Mouse (Mus musculus) midbrain, embryonic 10.5 days (tissue): Measurements from ENCODE around the gene Gm47959. TPM values are rescaled to one million over a fixed set of nuclear protein-coding genes. Genes with fewer than 3 reads are reported as not detected.

Experiments
- DNase-seq: peaks from one replicate; pipeline ENCODE4 v3.0.0-alpha.2; 2017; ENCODE audit warnings: low spot score
- H3K27ac ChIP-seq: fragments of 300-500 bp; sonication (generic); replicated peaks from 2 replicates; pipeline ENCODE4 v1.5.1; 2016; ENCODE audit warnings: mild to moderate bottlenecking
- H3K27me3 ChIP-seq: fragments of 300-500 bp; sonication (generic); 2 replicates; pipeline ENCODE4 v1.6.1; 2016; ENCODE audit warnings: low read depth, mild to moderate bottlenecking; ENCODE audit not compliant: poor library complexity, severe bottlenecking
- H3K36me3 ChIP-seq: fragments of 300-500 bp; sonication (generic); 2 replicates; pipeline ENCODE4 v1.6.1; 2016; ENCODE audit warnings: mild to moderate bottlenecking, moderate library complexity
- H3K4me1 ChIP-seq: fragments of 300-500 bp; sonication (generic); 2 replicates; pipeline ENCODE4 v1.6.1; 2016
- H3K4me3 ChIP-seq: fragments of 300-500 bp; sonication (generic); 2 replicates; pipeline ENCODE4 v1.5.1; 2016; ENCODE audit warnings: mild to moderate bottlenecking, moderate library complexity
- H3K9me3 ChIP-seq: fragments of 300-500 bp; sonication (generic); replicated peaks from 2 replicates; pipeline ENCODE4 v1.6.1; 2016; ENCODE audit warnings: mild to moderate bottlenecking
- WGBS: fragments of 180-500 bp; shearing (Covaris S2); methylation state at CpG from one replicate; pipeline ENCODE4 v1.1.7; 2016; 5-methylcytosine and 5-hydroxymethylcytosine counted together
- polyA plus RNA-seq: library from polyadenylated mRNA; unstranded; fragments of >200 nt; fragmentation: Nextera tagmentation; extraction: Ambion mirVana; gene quantifications from 2 replicates; pipeline ENCODE4 v1.2.1, GENCODE M21; 2016

Gene Gm47959
- polyA plus RNA-seq, 1 experiment from 2014 or later = not detected

- DNase-seq = no peak
- Histone ChIP-seq H3K27me3 (no peaks in the 10 kb centered on the region), H3K9me3 (no peaks in the 10 kb centered on the region), H3K4me3 (no peak overlapping the region), H3K36me3 (no peaks in the 10 kb centered on the region), H3K27ac (no peak overlapping the region), H3K4me1 (no peaks in the 10 kb centered on the region)
- WGBS = 90% methylated on average over 3 of the region's 3 CpGs
These were observed 8.8 kb upstream of the Gm47959 start for GRCm38 (mm10) chr1:82991596-82991995.

- Histone ChIP-seq H3K9me3 (no peaks in the 10 kb centered on the region), H3K4me1 (no peaks in the 10 kb centered on the region), H3K36me3 (no peaks in the 10 kb centered on the region), H3K4me3 (no peak overlapping the region), H3K27ac (no peak overlapping the region), H3K27me3 (no peaks in the 10 kb centered on the region)
- DNase-seq = no peak
- 90% methylated on average over 6 of the region's 6 CpGs for WGBS
These were observed 8.3 kb upstream of the Gm47959 start for GRCm38 (mm10) chr1:82992093-82992492.

GRCm38 (mm10) chr1:82993947-82994346 is 6.4 kb upstream of the Gm47959 start:
- no peaks in the 10 kb centered on the region for H3K4me1 ChIP-seq
- WGBS = 85% methylated on average over 3 of the region's 3 CpGs
- H3K36me3 ChIP-seq = no peaks in the 10 kb centered on the region
- no peak for DNase-seq
- no peak overlapping the region for H3K4me3 ChIP-seq
- no peak overlapping the region for H3K27ac ChIP-seq
- no peaks in the 10 kb centered on the region for H3K27me3 ChIP-seq
- no peaks in the 10 kb centered on the region for H3K9me3 ChIP-seq

GRCm38 (mm10) chr1:83006218-83007179 is 6.2 kb downstream of the Gm47959 start:
- Histone ChIP-seq H3K36me3 (no peaks in the 10 kb centered on the region), H3K4me1 (no peaks in the 10 kb centered on the region), H3K27me3 (no peaks in the 10 kb centered on the region), H3K27ac (no peak overlapping the region), H3K9me3 (no peaks in the 10 kb centered on the region), H3K4me3 (no peak overlapping the region)
- no peak for DNase-seq
- 90% methylated on average over 8 of the region's 8 CpGs for WGBS

- WGBS = 89% methylated on average over 6 of the region's 6 CpGs
- H3K27me3 ChIP-seq = no peaks in the 10 kb centered on the region
- no peak overlapping the region for H3K27ac ChIP-seq
- DNase-seq = no peak
- no peaks in the 10 kb centered on the region for H3K4me1 ChIP-seq
- no peak overlapping the region for H3K4me3 ChIP-seq
- H3K9me3 ChIP-seq = no peaks in the 10 kb centered on the region
- H3K36me3 ChIP-seq = no peaks in the 10 kb centered on the region
These were observed 7.1 kb downstream of the Gm47959 start for GRCm38 (mm10) chr1:83007471-83007870.

DNA sequence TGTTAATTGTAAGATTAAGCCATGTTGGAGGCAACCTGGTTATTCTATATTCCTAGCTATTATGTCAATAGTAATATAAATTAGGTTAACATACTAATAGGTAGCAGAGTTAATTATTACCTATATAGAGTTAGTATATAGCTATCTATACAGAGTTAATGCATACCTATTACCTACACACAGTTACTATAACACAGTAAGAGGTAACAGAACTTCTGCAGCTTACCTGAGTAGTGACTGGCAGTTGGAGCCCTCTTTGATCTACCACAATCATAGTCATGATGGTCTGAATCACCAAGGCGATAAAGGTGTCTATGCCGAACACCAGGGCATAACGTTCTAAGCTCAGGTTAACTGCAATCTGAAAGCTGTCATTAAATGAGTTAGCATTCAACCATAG is 14.1 kb downstream of the Gm47959 start:
- Histone ChIP-seq H3K27me3 (no peaks in the 10 kb centered on the region), H3K4me1 (no peaks in the 10 kb centered on the region), H3K27ac (no peak overlapping the region), H3K9me3 (no peaks in the 10 kb centered on the region), H3K36me3 (no peaks in the 10 kb centered on the region), H3K4me3 (no peak overlapping the region)
- DNase-seq = no peak
- 95% methylated on average over 3 of the region's 3 CpGs for WGBS

GRCm38 (mm10) chr1:83015329-83015879 is 15.1 kb downstream of the Gm47959 start:
- Histone ChIP-seq H3K36me3 (no peaks in the 10 kb centered on the region), H3K27ac (no peak overlapping the region), H3K27me3 (no peaks in the 10 kb centered on the region), H3K4me1 (no peaks in the 10 kb centered on the region), H3K4me3 (no peak overlapping the region), H3K9me3 (no peaks in the 10 kb centered on the region)
- no peak for DNase-seq
- WGBS = 88% methylated on average over 10 of the region's 10 CpGs

DNA sequence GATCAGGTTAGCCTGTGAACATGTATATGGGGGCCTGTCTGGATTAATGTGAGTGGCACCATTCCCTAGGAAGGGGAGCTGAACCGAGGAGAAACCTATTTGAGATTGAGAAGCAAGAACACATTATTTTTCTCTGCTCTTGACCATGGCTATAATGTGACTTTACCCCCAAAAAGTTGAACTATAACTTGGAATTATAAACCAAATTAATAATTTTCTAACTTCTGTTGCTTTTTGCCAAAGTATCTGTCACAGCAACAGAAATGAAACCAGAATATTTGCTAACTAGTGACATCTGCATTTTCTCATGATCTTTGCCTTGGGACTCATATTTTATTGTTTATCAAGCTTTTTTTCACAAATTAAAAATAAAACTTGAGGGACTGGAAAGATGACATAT is 16.2 kb downstream of the Gm47959 start:
- Histone ChIP-seq H3K27ac (no peak overlapping the region), H3K36me3 (no peaks in the 10 kb centered on the region), H3K9me3 (no peaks in the 10 kb centered on the region), H3K4me1 (no peaks in the 10 kb centered on the region), H3K27me3 (no peaks in the 10 kb centered on the region), H3K4me3 (no peak overlapping the region)
- DNase-seq = no peak
- 66% methylated on average over 1 of the region's 1 CpGs for WGBS

GRCm38 (mm10) chr1:83031950-83032349 is 31.6 kb downstream of the Gm47959 start:
- no peak overlapping the region for H3K4me3 ChIP-seq
- 72% methylated on average over 1 of the region's 1 CpGs for WGBS
- no peak for DNase-seq
- no peaks in the 10 kb centered on the region for H3K9me3 ChIP-seq
- no peaks in the 10 kb centered on the region for H3K36me3 ChIP-seq
- H3K27ac ChIP-seq = no peak overlapping the region
- no peaks in the 10 kb centered on the region for H3K27me3 ChIP-seq
- H3K4me1 ChIP-seq = no peaks in the 10 kb centered on the region

GRCm38 (mm10) chr1:83032508-83032907 is 32.2 kb downstream of the Gm47959 start:
- DNase-seq = no peak
- H3K27me3 ChIP-seq = no peaks in the 10 kb centered on the region
- no peak overlapping the region for H3K27ac ChIP-seq
- no peak overlapping the region for H3K4me3 ChIP-seq
- H3K9me3 ChIP-seq = no peaks in the 10 kb centered on the region
- H3K4me1 ChIP-seq = peaks cover under 1% of the 10 kb centered on the region; the same call in 1 of the 2 replicates
- no peaks in the 10 kb centered on the region for H3K36me3 ChIP-seq
- 91% methylated on average over 6 of the region's 6 CpGs for WGBS

DNA sequence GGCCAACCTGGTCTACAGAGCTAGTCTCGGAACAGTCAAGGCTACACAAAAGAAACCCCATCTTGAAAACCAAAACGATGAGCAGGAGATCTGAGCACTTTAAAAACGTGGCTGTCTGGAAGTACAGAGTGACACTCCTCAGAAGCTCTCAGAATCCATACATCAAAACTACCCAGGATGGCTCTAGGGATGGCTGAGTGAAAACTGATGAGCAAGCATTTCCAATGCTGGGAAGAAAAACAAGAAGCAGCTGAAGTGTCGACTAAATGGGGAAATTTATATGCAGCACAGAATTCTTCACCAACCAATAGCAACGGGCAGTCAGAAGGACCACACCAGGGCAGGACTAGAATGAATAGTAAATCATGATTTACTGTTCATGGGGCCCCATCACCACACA is 34.2 kb downstream of the Gm47959 start:
- Histone ChIP-seq H3K27ac (no peak overlapping the region), H3K36me3 (no peaks in the 10 kb centered on the region), H3K9me3 (no peaks in the 10 kb centered on the region), H3K27me3 (no peaks in the 10 kb centered on the region), H3K4me1 (peaks cover 10% of the 10 kb centered on the region), H3K4me3 (no peak overlapping the region)
- no peak for DNase-seq
- WGBS = 78% methylated on average over 5 of the region's 5 CpGs

DNA sequence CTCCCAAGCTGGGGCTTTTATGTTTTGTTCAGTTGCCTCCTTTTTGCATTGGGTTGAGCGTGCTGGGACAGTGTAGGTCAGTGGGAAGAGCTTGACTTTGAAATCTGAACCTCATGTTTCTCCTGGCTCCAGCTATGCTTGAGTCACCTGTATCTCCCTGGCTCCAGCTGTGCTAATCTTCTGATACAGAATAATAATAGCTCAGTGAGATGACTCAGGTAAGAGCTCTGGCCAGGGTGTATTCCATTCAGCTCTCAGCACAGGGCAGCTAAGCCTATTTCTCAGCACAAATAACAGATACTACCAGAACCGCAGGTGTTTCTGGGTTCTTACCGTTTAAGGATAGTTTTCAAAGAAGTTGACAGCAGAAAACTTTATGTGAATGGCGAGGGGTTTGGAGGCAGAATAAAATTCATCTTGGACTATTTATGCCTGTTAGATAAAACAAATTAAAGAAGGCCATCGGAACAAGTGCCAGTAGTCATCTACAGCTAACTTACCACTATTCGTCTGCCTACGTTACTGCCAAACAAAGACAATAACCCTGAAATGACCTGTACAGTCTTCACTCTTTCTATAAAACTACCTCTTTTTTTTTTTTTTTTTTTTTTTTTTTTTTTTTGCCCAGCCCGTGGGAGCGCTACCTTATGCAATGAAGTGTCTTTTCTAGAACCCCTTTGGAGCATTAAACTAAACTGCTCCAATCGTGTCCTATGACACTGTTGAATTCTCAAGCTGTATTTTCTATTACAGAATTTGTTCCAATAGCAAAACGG is 36.7 kb downstream of the Gm47959 start:
- H3K27ac ChIP-seq = no peak overlapping the region
- WGBS = 65% methylated on average over 11 of the region's 11 CpGs
- H3K4me1 ChIP-seq = peaks cover 10% of the 10 kb centered on the region
- no peaks in the 10 kb centered on the region for H3K36me3 ChIP-seq
- no peaks in the 10 kb centered on the region for H3K27me3 ChIP-seq
- no peaks in the 10 kb centered on the region for H3K9me3 ChIP-seq
- H3K4me3 ChIP-seq = no peak overlapping the region
- no peak for DNase-seq
